Mouse (Mus musculus) erythroblast, embryonic 14.5 days (primary cell): ENCODE measurements around the gene Rdh5. TPM values are rescaled to one million over a fixed set of nuclear protein-coding genes. Genes with fewer than 3 reads are reported as not detected.
A peak's percentile ranks its signal among the peaks of the same experiment; 100 is the strongest.

ENCODE experiments used
- H3K27me3 ChIP-seq: 2 replicates; pipeline ENCODE4 v1.6.1; 2012; ENCODE audit warnings: inconsistent platforms; ENCODE audit not compliant: control insufficient read depth
- H3K36me3 ChIP-seq: 2 replicates; pipeline ENCODE4 v1.6.1; 2012; ENCODE audit warnings: mild to moderate bottlenecking, inconsistent platforms; ENCODE audit not compliant: control insufficient read depth
- H3K4me1 ChIP-seq: 2 replicates; pipeline ENCODE4 v1.6.1; 2012; ENCODE audit warnings: inconsistent platforms; ENCODE audit not compliant: control insufficient read depth
- H3K4me3 ChIP-seq: replicated peaks from 2 replicates; pipeline ENCODE3; 2012; ENCODE audit warnings: moderate library complexity, mild to moderate bottlenecking, inconsistent platforms
- H3K9me3 ChIP-seq: 2 replicates; pipeline ENCODE4 v1.6.1; 2012; ENCODE audit warnings: low read length, inconsistent platforms, mixed read lengths; ENCODE audit not compliant: control insufficient read depth
- GATA1 ChIP-seq: IDR thresholded peaks from 2 replicates; pipeline ENCODE4 v1.6.1; 2012; ENCODE audit warnings: low read length, inconsistent platforms, mixed read lengths
- TAL1 ChIP-seq: IDR thresholded peaks from 3 replicates; pipeline ENCODE4 v1.6.1; 2012; ENCODE audit warnings: low read length, inconsistent platforms, mixed read lengths
- polyA plus RNA-seq: library from polyadenylated mRNA; stranded (reverse); fragments of >175 nt; gene quantifications from 2 replicates; pipeline ENCODE4 v1.2.3, GENCODE M21; 2012

Rdh5 gene
- 0.06 and 0.17 TPM in 2 replicates for polyA plus RNA-seq

GRCm38 (mm10) chr10:128922822-128923012 lies at the start of gene Rdh5:
TSS of gene Rdh5 (minus strand) at chr10:128922888.
- Histone ChIP-seq H3K36me3 (peaks cover 8% of the 10 kb centered on the region), H3K27me3 (peaks cover 8% of the 10 kb centered on the region), H3K9me3 (no peaks in the 10 kb centered on the region), H3K4me3 (peak within 1 kb of the TSS; percentile 85), H3K4me1 (peaks cover 28% of the 10 kb centered on the region)
- TF ChIP-seq GATA1 (no peak), TAL1 (no peak)

- Histone ChIP-seq H3K27me3 (peaks cover 12% of the 10 kb centered on the region), H3K36me3 (no peaks in the 10 kb centered on the region), H3K4me3 (no peak overlapping the region), H3K4me1 (no peaks in the 10 kb centered on the region), H3K9me3 (no peaks in the 10 kb centered on the region)
- TF ChIP-seq TAL1 (no peak), GATA1 (no peak)
Measured at GRCm38 (mm10) chr10:128970740-128971250, 48.1 kb upstream of the Rdh5 start.

GRCm38 (mm10) chr10:128968341-128968749 lies 45.7 kb upstream of the Rdh5 start:
- H3K27me3 ChIP-seq = peaks cover 12% of the 10 kb centered on the region
- no peak overlapping the region for H3K4me3 ChIP-seq
- H3K4me1 ChIP-seq = no peaks in the 10 kb centered on the region
- no peaks in the 10 kb centered on the region for H3K9me3 ChIP-seq
- TF ChIP-seq TAL1 (no peak), GATA1 (no peak)
- H3K36me3 ChIP-seq = no peaks in the 10 kb centered on the region

- H3K36me3 ChIP-seq = no peaks in the 10 kb centered on the region
- no peak overlapping the region for H3K4me3 ChIP-seq
- peaks cover 12% of the 10 kb centered on the region for H3K27me3 ChIP-seq
- no peaks in the 10 kb centered on the region for H3K9me3 ChIP-seq
- H3K4me1 ChIP-seq = no peaks in the 10 kb centered on the region
- TF ChIP-seq TAL1 = no peak
- no peak for TF ChIP-seq GATA1
Measured at GRCm38 (mm10) chr10:128965871-128966270, 43.2 kb upstream of the Rdh5 start.

GRCm38 (mm10) chr10:128964961-128965360 lies 42.3 kb upstream of the Rdh5 start:
- no peak for TF ChIP-seq GATA1
- no peak for TF ChIP-seq TAL1
- no peaks in the 10 kb centered on the region for H3K36me3 ChIP-seq
- no peaks in the 10 kb centered on the region for H3K9me3 ChIP-seq

GRCm38 (mm10) chr10:128960590-128961584 lies 38.2 kb upstream of the Rdh5 start, which contains the start of gene Mettl7b:
TSS of gene Mettl7b (minus strand) at chr10:128960988.
- H3K4me3 ChIP-seq = no peak within 1 kb of the TSS
- H3K27me3 ChIP-seq = peaks cover 23% of the 10 kb centered on the region
- H3K36me3 ChIP-seq = no peaks in the 10 kb centered on the region
- H3K4me1 ChIP-seq = no peaks in the 10 kb centered on the region
- no peaks in the 10 kb centered on the region for H3K9me3 ChIP-seq
- TF ChIP-seq GATA1 (no peak), TAL1 (no peak)

More at GRCm38 (mm10) chr10:128964961-128965360, 42.3 kb upstream of the Rdh5 start:
- Histone ChIP-seq H3K27me3 (peaks cover 11% of the 10 kb centered on the region; the same call in 1 of the 2 replicates), H3K4me1 (no peaks in the 10 kb centered on the region), H3K4me3 (no peak overlapping the region)

- no peaks in the 10 kb centered on the region for H3K4me1 ChIP-seq
- H3K27me3 ChIP-seq = peaks cover 26% of the 10 kb centered on the region
- H3K4me3 ChIP-seq = no peak overlapping the region
- H3K36me3 ChIP-seq = no peaks in the 10 kb centered on the region
- no peaks in the 10 kb centered on the region for H3K9me3 ChIP-seq
- TF ChIP-seq TAL1 = no peak
- TF ChIP-seq GATA1 = no peak
Measured at GRCm38 (mm10) chr10:128960142-128960541, 37.5 kb upstream of the Rdh5 start.

GRCm38 (mm10) chr10:128958340-128958739 lies 35.7 kb upstream of the Rdh5 start:
- Histone ChIP-seq H3K36me3 (no peaks in the 10 kb centered on the region), H3K4me1 (no peaks in the 10 kb centered on the region), H3K27me3 (peaks cover 29% of the 10 kb centered on the region), H3K4me3 (no peak overlapping the region), H3K9me3 (no peaks in the 10 kb centered on the region)
- TF ChIP-seq GATA1 (no peak), TAL1 (no peak)

GRCm38 (mm10) chr10:128950208-128950887 lies 27.7 kb upstream of the Rdh5 start:
- no peak overlapping the region for H3K4me3 ChIP-seq
- H3K4me1 ChIP-seq = no peaks in the 10 kb centered on the region
- peaks cover 9% of the 10 kb centered on the region for H3K9me3 ChIP-seq
- peaks cover 21% of the 10 kb centered on the region; the same call in 1 of the 2 replicates for H3K27me3 ChIP-seq
- no peaks in the 10 kb centered on the region for H3K36me3 ChIP-seq
- TF ChIP-seq TAL1 (no peak), GATA1 (no peak)
